Mouse (Mus musculus): ENCODE results near the gene Il15. TPM values are rescaled to one million over a fixed set of nuclear protein-coding genes. Genes with fewer than 3 reads are reported as not detected.

The Il15 gene
- polyA plus RNA-seq, 1 experiment from 2014 or later: 3.6 TPM

- no peak overlapping the region for H3K9ac ChIP-seq (ENCODE audit: low read depth, low read length)
- no peaks in the 10 kb centered on the region for H3K9me3 ChIP-seq (ENCODE audit: control insufficient read depth, low read length)
- H3K27ac ChIP-seq (replicated peaks; ENCODE audit: low read depth, low read length): no peak overlapping the region
- 79% methylated on average over 3 of the region's 3 CpGs for WGBS
- no peak overlapping the region for H3K4me2 ChIP-seq (ENCODE audit: low read depth, low read length)
- H3K27me3 ChIP-seq (replicated peaks; ENCODE audit: control insufficient read depth, insufficient read depth, low read length): no peaks in the 10 kb centered on the region
- H3K4me1 ChIP-seq (ENCODE audit: control insufficient read depth, insufficient read depth, low read length): no peaks in the 10 kb centered on the region
- ATAC-seq (ENCODE audit: low read depth): no peak
- H3K36me3 ChIP-seq (ENCODE audit: control insufficient read depth, insufficient read depth, low read length): no peaks in the 10 kb centered on the region
- no peak overlapping the region for H3K4me3 ChIP-seq (ENCODE audit: low read depth, low read length)
- no peak for DNase-seq (ENCODE audit: low spot score)
Observed at GRCm38 (mm10) chr8:82383346-82383745, 19.7 kb downstream of the Il15 start.

DNA sequence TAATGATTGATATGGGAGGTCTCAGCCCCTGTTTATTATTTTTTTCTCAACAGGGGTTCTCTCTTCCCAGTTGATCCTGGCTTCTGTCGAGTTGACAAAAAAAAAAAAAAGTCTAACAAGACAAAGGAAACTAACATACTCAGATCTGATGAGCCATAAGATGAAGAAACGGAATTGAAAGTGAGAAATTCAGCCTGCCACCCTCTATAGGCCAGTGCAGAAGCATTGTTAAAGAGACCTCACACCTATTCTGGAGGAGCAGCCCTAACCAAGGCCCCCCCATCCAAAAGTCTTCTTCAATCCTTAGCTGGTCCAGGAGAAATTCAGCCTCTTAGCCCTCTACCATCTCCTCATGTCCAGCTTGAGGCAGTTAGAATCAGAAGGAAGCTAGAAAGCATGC, 20.7 kb downstream of the Il15 start:
- Histone ChIP-seq H3K27ac (replicated peaks; ENCODE audit: low read depth, low read length) (no peak overlapping the region), H3K27me3 (replicated peaks; ENCODE audit: control insufficient read depth, insufficient read depth, low read length) (no peaks in the 10 kb centered on the region), H3K4me1 (ENCODE audit: control insufficient read depth, insufficient read depth, low read length) (no peaks in the 10 kb centered on the region), H3K9me3 (ENCODE audit: control insufficient read depth, low read length) (no peaks in the 10 kb centered on the region), H3K4me3 (ENCODE audit: low read depth, low read length) (no peak overlapping the region), H3K36me3 (ENCODE audit: control insufficient read depth, insufficient read depth, low read length) (no peaks in the 10 kb centered on the region), H3K4me2 (ENCODE audit: low read depth, low read length) (no peak overlapping the region), H3K9ac (ENCODE audit: low read depth, low read length) (no peak overlapping the region)
- DNase-seq (ENCODE audit: low spot score) (no peak), ATAC-seq (ENCODE audit: low read depth) (no peak)
- 61% methylated on average over 2 of the region's 2 CpGs for WGBS

DNA sequence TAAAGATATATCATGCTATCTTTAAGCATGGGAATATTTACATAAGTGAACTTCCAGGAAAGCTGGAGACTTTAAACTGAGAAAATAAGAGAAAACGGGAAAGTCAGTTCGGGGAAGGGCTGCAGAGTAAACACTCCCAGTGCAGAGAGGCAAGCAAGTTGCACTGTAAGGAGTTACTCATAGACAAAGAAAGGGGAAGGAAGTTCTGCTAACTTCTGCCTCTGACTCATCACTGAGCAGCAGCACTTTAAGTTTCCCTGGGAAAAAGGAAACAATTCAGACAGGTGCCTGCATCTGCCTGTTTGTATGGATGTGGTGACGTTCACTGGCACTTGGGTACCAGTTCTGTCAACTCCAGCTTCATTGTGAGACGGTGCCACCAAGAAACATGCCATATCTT, 28.6 kb downstream of the Il15 start:
- no peak for DNase-seq (ENCODE audit: low spot score)
- H3K9me3 ChIP-seq (ENCODE audit: control insufficient read depth, low read length): no peaks in the 10 kb centered on the region
- no peaks in the 10 kb centered on the region for H3K27me3 ChIP-seq (replicated peaks; ENCODE audit: control insufficient read depth, insufficient read depth, low read length)
- H3K9ac ChIP-seq (ENCODE audit: low read depth, low read length): no peak overlapping the region
- no peak overlapping the region for H3K4me2 ChIP-seq (ENCODE audit: low read depth, low read length)
- H3K27ac ChIP-seq (replicated peaks; ENCODE audit: low read depth, low read length): no peak overlapping the region
- H3K4me1 ChIP-seq (ENCODE audit: control insufficient read depth, insufficient read depth, low read length): no peaks in the 10 kb centered on the region
- H3K4me3 ChIP-seq (ENCODE audit: low read depth, low read length): no peak overlapping the region
- ATAC-seq (ENCODE audit: low read depth): no peak
- WGBS: 67% methylated on average over 4 of the region's 4 CpGs
- no peaks in the 10 kb centered on the region for H3K36me3 ChIP-seq (ENCODE audit: control insufficient read depth, insufficient read depth, low read length)

DNA sequence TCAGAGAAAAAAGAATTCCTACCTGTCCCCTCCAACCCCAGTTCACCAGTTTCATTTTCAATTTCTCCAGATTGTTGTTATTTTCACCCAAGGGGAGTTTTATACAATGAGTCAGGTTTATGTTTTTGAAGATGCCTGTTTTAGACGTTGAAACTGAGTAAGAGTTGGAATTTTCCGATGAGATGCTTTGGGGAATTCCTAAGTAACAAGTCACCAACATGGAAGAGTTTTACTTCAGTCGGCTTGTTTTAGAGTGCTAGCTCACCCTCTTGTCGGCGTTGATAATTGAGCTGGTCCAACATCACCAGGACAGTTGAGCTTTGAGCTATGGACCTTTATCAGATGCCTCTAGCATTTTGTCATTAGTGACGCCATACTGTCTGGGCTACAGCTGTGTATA, 30.2 kb downstream of the Il15 start:
- H3K4me1 ChIP-seq (ENCODE audit: control insufficient read depth, insufficient read depth, low read length): no peaks in the 10 kb centered on the region
- H3K4me2 ChIP-seq (ENCODE audit: low read depth, low read length): no peak overlapping the region
- no peaks in the 10 kb centered on the region for H3K36me3 ChIP-seq (ENCODE audit: control insufficient read depth, insufficient read depth, low read length)
- no peak for DNase-seq (ENCODE audit: low spot score)
- 82% methylated on average over 6 of the region's 6 CpGs for WGBS
- no peaks in the 10 kb centered on the region for H3K27me3 ChIP-seq (replicated peaks; ENCODE audit: control insufficient read depth, insufficient read depth, low read length)
- no peak overlapping the region for H3K9ac ChIP-seq (ENCODE audit: low read depth, low read length)
- H3K27ac ChIP-seq (replicated peaks; ENCODE audit: low read depth, low read length): no peak overlapping the region
- no peak overlapping the region for H3K4me3 ChIP-seq (ENCODE audit: low read depth, low read length)
- no peak for ATAC-seq (ENCODE audit: low read depth)
- H3K9me3 ChIP-seq (ENCODE audit: control insufficient read depth, low read length): no peaks in the 10 kb centered on the region

DNA sequence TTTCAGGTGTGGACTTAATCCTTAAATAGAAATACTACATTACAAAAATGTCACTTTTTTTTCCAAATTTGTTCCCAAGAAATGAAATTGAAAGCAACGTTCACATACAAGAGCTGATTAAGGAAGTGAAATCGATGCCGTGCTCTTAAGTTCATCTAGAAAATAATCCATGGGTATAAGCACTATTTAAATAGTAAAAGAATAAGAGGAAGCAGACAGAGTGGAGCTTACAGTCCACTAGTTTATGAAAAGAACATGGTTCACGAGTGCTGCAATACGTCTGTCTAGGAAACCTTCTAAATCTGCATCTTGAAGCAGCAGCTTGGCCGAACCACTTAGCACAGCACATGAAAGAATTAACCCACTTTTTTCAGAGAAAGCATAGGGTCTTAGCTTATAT, 32.4 kb downstream of the Il15 start:
- no peak for ATAC-seq (ENCODE audit: low read depth)

GRCm38 (mm10) chr8:82361061-82361460, 42.0 kb downstream of the Il15 start:
- Histone ChIP-seq H3K4me1 (ENCODE audit: control insufficient read depth, insufficient read depth, low read length) (no peaks in the 10 kb centered on the region), H3K9ac (ENCODE audit: low read depth, low read length) (no peak overlapping the region), H3K27ac (replicated peaks; ENCODE audit: low read depth, low read length) (no peak overlapping the region), H3K4me2 (ENCODE audit: low read depth, low read length) (no peak overlapping the region), H3K36me3 (ENCODE audit: control insufficient read depth, insufficient read depth, low read length) (no peaks in the 10 kb centered on the region), H3K9me3 (ENCODE audit: control insufficient read depth, low read length) (no peaks in the 10 kb centered on the region), H3K4me3 (ENCODE audit: low read depth, low read length) (no peak overlapping the region), H3K27me3 (replicated peaks; ENCODE audit: control insufficient read depth, insufficient read depth, low read length) (no peaks in the 10 kb centered on the region)
- ATAC-seq (ENCODE audit: low read depth): no peak
- 78% methylated on average over 1 of the region's 1 CpGs for WGBS
- no peak for DNase-seq (ENCODE audit: low spot score)

More for the DNA sequence above, 32.4 kb downstream of the Il15 start:
- Histone ChIP-seq H3K9me3 (ENCODE audit: control insufficient read depth, low read length) (no peaks in the 10 kb centered on the region), H3K4me1 (ENCODE audit: control insufficient read depth, insufficient read depth, low read length) (no peaks in the 10 kb centered on the region), H3K4me3 (ENCODE audit: low read depth, low read length) (no peak overlapping the region), H3K9ac (ENCODE audit: low read depth, low read length) (no peak overlapping the region), H3K27me3 (replicated peaks; ENCODE audit: control insufficient read depth, insufficient read depth, low read length) (no peaks in the 10 kb centered on the region), H3K4me2 (ENCODE audit: low read depth, low read length) (no peak overlapping the region), H3K36me3 (ENCODE audit: control insufficient read depth, insufficient read depth, low read length) (no peaks in the 10 kb centered on the region), H3K27ac (replicated peaks; ENCODE audit: low read depth, low read length) (no peak overlapping the region)
- 81% methylated on average over 6 of the region's 6 CpGs for WGBS
- no peak for DNase-seq (ENCODE audit: low spot score)

DNA sequence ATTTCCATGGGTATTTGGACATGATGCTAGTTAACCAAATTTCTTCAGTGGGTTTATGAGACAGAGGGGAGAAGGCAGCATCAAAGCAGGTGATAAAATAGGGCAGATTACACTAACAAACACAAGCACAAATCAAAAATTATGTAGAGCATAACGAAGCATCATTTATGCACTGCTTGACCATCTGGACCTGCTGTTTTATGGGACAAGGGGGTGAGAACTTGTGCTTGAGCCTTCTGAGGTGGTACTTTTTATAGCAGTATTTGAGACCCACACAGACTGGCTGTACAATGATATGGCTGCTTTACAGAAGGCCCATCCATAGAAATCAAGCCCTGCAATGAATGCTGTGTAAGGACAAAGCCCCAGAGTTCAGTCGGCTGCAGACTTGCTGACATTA, 46.9 kb downstream of the Il15 start:
- no peak for ATAC-seq (ENCODE audit: low read depth)
- Histone ChIP-seq H3K9ac (ENCODE audit: low read depth, low read length) (no peak overlapping the region), H3K27ac (replicated peaks; ENCODE audit: low read depth, low read length) (no peak overlapping the region), H3K27me3 (replicated peaks; ENCODE audit: control insufficient read depth, insufficient read depth, low read length) (no peaks in the 10 kb centered on the region), H3K9me3 (ENCODE audit: control insufficient read depth, low read length) (no peaks in the 10 kb centered on the region), H3K4me1 (ENCODE audit: control insufficient read depth, insufficient read depth, low read length) (no peaks in the 10 kb centered on the region), H3K36me3 (ENCODE audit: control insufficient read depth, insufficient read depth, low read length) (no peaks in the 10 kb centered on the region), H3K4me2 (ENCODE audit: low read depth, low read length) (no peak overlapping the region), H3K4me3 (ENCODE audit: low read depth, low read length) (no peak overlapping the region)
- WGBS: 85% methylated on average over 2 of the region's 2 CpGs
- DNase-seq (ENCODE audit: low spot score): no peak

GRCm38 (mm10) chr8:82351268-82351943, 51.6 kb downstream of the Il15 start:
- WGBS: 51% methylated on average over 1 of the region's 1 CpGs
- no peak for ATAC-seq (ENCODE audit: low read depth)
- Histone ChIP-seq H3K36me3 (ENCODE audit: control insufficient read depth, insufficient read depth, low read length) (no peaks in the 10 kb centered on the region), H3K4me3 (ENCODE audit: low read depth, low read length) (no peak overlapping the region), H3K4me1 (ENCODE audit: control insufficient read depth, insufficient read depth, low read length) (no peaks in the 10 kb centered on the region), H3K27me3 (replicated peaks; ENCODE audit: control insufficient read depth, insufficient read depth, low read length) (no peaks in the 10 kb centered on the region), H3K9me3 (ENCODE audit: control insufficient read depth, low read length) (no peaks in the 10 kb centered on the region), H3K9ac (ENCODE audit: low read depth, low read length) (no peak overlapping the region), H3K4me2 (ENCODE audit: low read depth, low read length) (no peak overlapping the region), H3K27ac (replicated peaks; ENCODE audit: low read depth, low read length) (no peak overlapping the region)
- DNase-seq (ENCODE audit: low spot score): no peak

GRCm38 (mm10) chr8:82349299-82349698, 53.7 kb downstream of the Il15 start:
- Histone ChIP-seq H3K4me3 (ENCODE audit: low read depth, low read length) (no peak overlapping the region), H3K9me3 (ENCODE audit: control insufficient read depth, low read length) (no peaks in the 10 kb centered on the region), H3K9ac (ENCODE audit: low read depth, low read length) (no peak overlapping the region), H3K27me3 (replicated peaks; ENCODE audit: control insufficient read depth, insufficient read depth, low read length) (no peaks in the 10 kb centered on the region), H3K4me1 (ENCODE audit: control insufficient read depth, insufficient read depth, low read length) (no peaks in the 10 kb centered on the region), H3K27ac (replicated peaks; ENCODE audit: low read depth, low read length) (no peak overlapping the region), H3K4me2 (ENCODE audit: low read depth, low read length) (no peak overlapping the region), H3K36me3 (ENCODE audit: control insufficient read depth, insufficient read depth, low read length) (no peaks in the 10 kb centered on the region)
- WGBS: 59% methylated on average over 2 of the region's 2 CpGs
- ATAC-seq (ENCODE audit: low read depth) (no peak), DNase-seq (ENCODE audit: low spot score) (no peak)

Measured in embryonic facial prominence, embryonic 14.5 days (tissue).